Mouse (Mus musculus) stomach, embryonic 15.5 days (tissue): Measurements from ENCODE around the gene Ccn5. TPM values are rescaled to one million over a fixed set of nuclear protein-coding genes. Genes with fewer than 3 reads are reported as not detected.

Experiments used
- ATAC-seq: fragments of 200-750 bp; cut with Nextera tagmentation; 2 replicates; pipeline ENCODE4 v1.8.0; 2017; ENCODE audit warnings: low read depth, moderate number of reproducible peaks, moderate TSS enrichment; ENCODE audit not compliant: insufficient read depth, low FRiP score
- H3K27ac ChIP-seq: fragments of 300-500 bp; sonication (generic); 2 replicates; pipeline ENCODE4 v1.5.1; 2015; ENCODE audit warnings: mild to moderate bottlenecking, inconsistent platforms
- H3K27me3 ChIP-seq: fragments of 300-500 bp; sonication (generic); replicated peaks from 2 replicates; pipeline ENCODE4 v1.6.1; 2015; ENCODE audit warnings: inconsistent platforms
- H3K36me3 ChIP-seq: fragments of 300-500 bp; sonication (generic); 2 replicates; pipeline ENCODE4 v1.6.1; 2015; ENCODE audit warnings: inconsistent platforms
- H3K4me1 ChIP-seq: fragments of 300-500 bp; sonication (generic); 2 replicates; pipeline ENCODE4 v1.6.1; 2015; ENCODE audit warnings: inconsistent platforms
- H3K4me2 ChIP-seq: fragments of 300-500 bp; sonication (generic); 2 replicates; pipeline ENCODE4 v1.6.1; 2015; ENCODE audit warnings: mild to moderate bottlenecking, inconsistent platforms
- H3K4me3 ChIP-seq: fragments of 300-500 bp; sonication (generic); replicated peaks from 2 replicates; pipeline ENCODE4 v1.5.1; 2015; ENCODE audit warnings: inconsistent platforms
- H3K9ac ChIP-seq: fragments of 300-500 bp; sonication (generic); 2 replicates; pipeline ENCODE4 v1.6.1; 2015; ENCODE audit warnings: inconsistent platforms
- H3K9me3 ChIP-seq: fragments of 300-500 bp; sonication (generic); 2 replicates; pipeline ENCODE4 v1.6.1; 2016; ENCODE audit warnings: inconsistent platforms
- WGBS: fragments of 180-500 bp; shearing (Covaris S2); methylation state at CpG from one replicate; pipeline ENCODE4 v1.1.7; 2015; 5-methylcytosine and 5-hydroxymethylcytosine counted together
- polyA plus RNA-seq: library from polyadenylated mRNA; unstranded; fragments of >200 nt; fragmentation: Nextera tagmentation; extraction: Ambion mirVana; gene quantifications from 2 replicates; pipeline ENCODE4 v1.2.1, GENCODE M21; 2015

The Ccn5 gene
- 0.19 TPM in 1 of 2 replicates, not detected in the other for polyA plus RNA-seq

DNA sequence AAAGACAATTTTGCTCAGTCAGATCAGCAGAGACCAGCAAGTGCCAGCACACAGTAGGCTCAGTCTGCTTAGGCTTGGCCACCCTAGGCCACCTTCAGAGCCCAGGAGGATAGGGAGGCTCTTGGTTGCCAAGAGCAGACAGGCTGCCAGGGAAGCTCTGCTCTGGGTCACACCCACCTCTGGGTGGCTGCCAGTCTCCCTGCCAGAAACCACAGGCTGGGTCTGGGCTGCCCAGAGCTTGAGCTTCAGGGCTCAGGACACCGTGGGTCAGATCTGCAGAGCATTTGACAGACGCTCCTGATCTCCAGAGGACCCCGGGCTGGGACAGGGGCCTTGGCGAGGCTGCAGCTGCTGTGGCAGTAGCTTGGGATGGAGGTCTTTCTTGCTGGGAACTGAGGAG lies at the start of gene Ccn5:
Ccn5 (plus strand) TSS at position 255 of the 400 bp plus-strand sequence.
- Histone ChIP-seq H3K4me1 (no peaks in the 10 kb centered on the region), H3K9ac (no peak within 1 kb of the TSS), H3K4me3 (no peak within 1 kb of the TSS), H3K27me3 (no peaks in the 10 kb centered on the region), H3K9me3 (no peaks in the 10 kb centered on the region), H3K36me3 (no peaks in the 10 kb centered on the region), H3K4me2 (no peak within 1 kb of the TSS), H3K27ac (no peak within 1 kb of the TSS)
- 62% methylated on average over 4 of the region's 4 CpGs for WGBS
- no peak for ATAC-seq

DNA sequence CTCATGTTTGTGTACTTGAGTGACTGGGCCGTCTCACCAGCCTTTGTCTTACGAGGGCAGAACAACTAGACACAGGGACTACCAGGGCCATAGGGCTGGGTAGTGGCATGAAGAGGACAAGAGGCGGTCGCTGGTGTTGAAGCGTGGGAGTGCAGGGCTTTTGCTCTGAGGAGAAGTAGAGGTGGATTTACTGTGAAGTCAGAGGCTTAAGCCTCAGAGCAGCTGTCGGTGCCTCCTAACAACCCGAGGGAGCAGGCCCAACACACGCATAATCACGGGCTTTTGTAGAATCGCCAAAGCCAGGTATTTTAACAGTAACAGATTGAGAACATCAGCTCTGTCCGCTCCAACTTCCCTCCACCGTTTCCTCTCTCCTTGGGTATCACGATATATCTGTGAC lies 44.0 kb upstream of the Ccn5 start:
- ATAC-seq, result no peak
- 24% methylated on average over 13 of the region's 13 CpGs for WGBS

DNA sequence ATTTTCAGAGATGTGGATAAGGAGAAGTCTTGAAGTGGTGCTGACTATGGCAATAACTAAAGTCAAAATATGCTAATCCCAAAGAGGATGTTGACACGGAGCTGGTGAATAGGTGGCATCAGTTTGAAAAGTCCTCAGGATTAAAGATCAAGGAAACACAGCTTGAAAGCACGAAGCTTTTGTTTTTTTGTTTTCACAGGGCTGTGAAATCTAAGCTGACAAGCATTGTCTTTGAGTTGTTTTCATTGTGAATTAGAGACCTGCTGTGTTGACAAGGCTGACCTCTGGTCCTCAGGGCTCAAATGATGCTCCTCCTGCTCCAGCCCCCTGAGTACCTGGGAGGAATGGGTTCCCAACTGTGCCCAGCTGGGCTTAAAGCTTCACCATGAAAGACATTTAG lies 43.6 kb upstream of the Ccn5 start:
- ATAC-seq, result no peak
- no peak overlapping the region for H3K9ac ChIP-seq

More for the DNA sequence above, 44.0 kb upstream of the Ccn5 start:
- no peak overlapping the region for H3K27ac ChIP-seq
- H3K4me2 ChIP-seq, result no peak overlapping the region
- no peaks in the 10 kb centered on the region for H3K4me1 ChIP-seq
- no peak overlapping the region for H3K9ac ChIP-seq
- H3K36me3 ChIP-seq, result no peaks in the 10 kb centered on the region
- H3K9me3 ChIP-seq, result no peaks in the 10 kb centered on the region
- no peak overlapping the region for H3K4me3 ChIP-seq
- H3K27me3 ChIP-seq, result 0 out of 2 replicates have a peak, but pooled peaks cover 4% of the 10 kb centered on the region

DNA sequence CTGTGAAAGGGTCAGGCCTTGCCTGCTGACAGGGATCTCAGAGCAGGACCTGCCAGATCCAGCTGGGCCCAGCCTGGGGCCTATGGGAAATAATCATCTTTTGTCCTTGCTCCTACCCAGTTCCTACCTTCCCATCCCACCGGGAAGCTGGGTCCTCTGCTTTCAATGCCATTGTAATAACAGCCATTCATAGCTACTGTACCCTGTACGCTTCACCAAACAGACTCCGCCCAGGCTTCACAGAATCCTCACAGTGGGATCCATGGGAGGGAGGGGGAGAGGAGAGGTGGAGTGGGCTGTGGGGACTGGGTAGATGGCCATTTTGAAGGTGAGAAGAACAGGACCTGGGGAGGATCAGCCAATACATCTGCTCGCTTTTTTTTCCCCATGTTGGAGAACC lies 41.8 kb upstream of the Ccn5 start:
- no peak overlapping the region for H3K9ac ChIP-seq
- H3K4me3 ChIP-seq, result no peak overlapping the region
- H3K27ac ChIP-seq, result no peak overlapping the region
- ATAC-seq, result no peak
- H3K4me1 ChIP-seq, result no peaks in the 10 kb centered on the region
- H3K36me3 ChIP-seq, result no peaks in the 10 kb centered on the region
- H3K27me3 ChIP-seq, result 0 out of 2 replicates have a peak, but pooled peaks cover 4% of the 10 kb centered on the region
- H3K9me3 ChIP-seq, result no peaks in the 10 kb centered on the region
- H3K4me2 ChIP-seq, result no peak overlapping the region
- WGBS, result 74% methylated on average over 4 of the region's 4 CpGs

More for the DNA sequence above, 43.6 kb upstream of the Ccn5 start:
- 14% methylated on average over 2 of the region's 2 CpGs for WGBS
- Histone ChIP-seq H3K36me3 (no peaks in the 10 kb centered on the region), H3K4me1 (no peaks in the 10 kb centered on the region), H3K27ac (no peak overlapping the region), H3K9me3 (no peaks in the 10 kb centered on the region), H3K4me3 (no peak overlapping the region), H3K27me3 (0 out of 2 replicates have a peak, but pooled peaks cover 4% of the 10 kb centered on the region), H3K4me2 (no peak overlapping the region)

DNA sequence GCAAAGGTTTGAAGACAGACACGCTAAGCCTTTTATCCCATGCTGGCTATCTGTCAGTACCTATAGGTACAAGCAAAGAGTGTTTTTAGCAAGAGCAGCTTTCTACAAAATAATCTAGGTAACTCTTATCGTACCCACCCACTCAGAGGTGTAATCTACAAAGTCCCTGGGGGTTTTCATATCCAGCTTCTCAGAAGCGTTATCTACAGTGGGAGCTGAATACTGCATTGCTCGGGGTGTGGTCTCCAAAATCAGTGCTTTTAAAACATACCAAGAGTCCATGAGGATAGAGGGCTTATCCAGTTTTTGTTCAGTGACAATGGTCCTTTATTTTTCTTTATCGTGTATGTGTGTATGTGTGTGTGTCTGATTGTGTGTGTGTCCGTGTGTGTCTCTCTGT lies 37.3 kb upstream of the Ccn5 start:
- Histone ChIP-seq H3K9me3 (no peaks in the 10 kb centered on the region), H3K9ac (no peak overlapping the region), H3K4me1 (no peaks in the 10 kb centered on the region), H3K4me2 (no peak overlapping the region), H3K27me3 (no peaks in the 10 kb centered on the region), H3K27ac (no peak overlapping the region), H3K36me3 (no peaks in the 10 kb centered on the region), H3K4me3 (no peak overlapping the region)
- ATAC-seq, result no peak
- WGBS, result 74% methylated on average over 6 of the region's 6 CpGs

DNA sequence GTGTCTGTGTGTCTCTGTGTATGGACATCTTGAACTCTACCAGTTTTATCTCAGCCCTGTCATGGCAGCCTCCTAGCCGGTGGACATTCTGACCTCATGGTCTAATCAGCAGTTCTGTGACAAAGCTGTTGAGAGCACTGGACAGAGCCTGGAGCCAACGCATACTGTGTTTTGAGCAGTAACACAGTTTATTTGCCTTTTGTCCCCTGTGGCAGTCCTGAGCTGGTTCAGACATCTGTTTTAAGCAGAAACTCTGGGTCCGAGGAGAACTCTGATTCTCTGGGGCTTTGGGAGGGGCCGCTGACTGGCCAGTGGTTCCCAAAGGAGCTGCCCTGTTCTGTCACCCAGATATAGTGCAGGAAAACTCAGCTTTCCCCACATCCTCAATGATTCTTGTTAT lies 36.8 kb upstream of the Ccn5 start:
- no peak for ATAC-seq
- Histone ChIP-seq H3K9me3 (no peaks in the 10 kb centered on the region), H3K9ac (no peak overlapping the region), H3K27me3 (no peaks in the 10 kb centered on the region), H3K36me3 (no peaks in the 10 kb centered on the region), H3K27ac (no peak overlapping the region), H3K4me2 (no peak overlapping the region), H3K4me1 (no peaks in the 10 kb centered on the region), H3K4me3 (no peak overlapping the region)
- WGBS, result 72% methylated on average over 4 of the region's 4 CpGs

DNA sequence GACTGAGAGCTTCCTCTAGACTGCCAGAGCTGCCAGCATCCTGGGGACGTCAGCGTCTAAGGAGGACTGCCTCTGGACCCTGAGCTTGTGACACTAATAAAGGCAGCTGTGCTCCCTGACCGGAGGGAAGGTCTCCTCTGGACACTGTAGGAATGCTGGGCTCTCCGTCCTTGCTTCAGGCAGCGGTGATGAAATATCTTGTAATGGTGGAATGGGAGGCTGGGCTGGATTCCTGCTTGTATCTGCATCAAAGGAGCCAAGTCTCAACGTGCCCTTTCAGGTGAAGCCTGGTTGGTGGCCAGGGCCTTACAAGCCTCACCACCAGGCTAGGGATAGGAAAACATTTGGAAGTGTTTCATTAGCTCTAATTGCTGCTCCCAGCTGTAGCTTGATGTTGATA lies 33.6 kb upstream of the Ccn5 start:
- Histone ChIP-seq H3K27ac (no peak overlapping the region), H3K36me3 (no peaks in the 10 kb centered on the region), H3K4me3 (no peak overlapping the region), H3K9me3 (no peaks in the 10 kb centered on the region), H3K9ac (no peak overlapping the region), H3K4me1 (no peaks in the 10 kb centered on the region), H3K4me2 (no peak overlapping the region), H3K27me3 (no peaks in the 10 kb centered on the region)
- no peak for ATAC-seq
- WGBS, result 79% methylated on average over 6 of the region's 6 CpGs

DNA sequence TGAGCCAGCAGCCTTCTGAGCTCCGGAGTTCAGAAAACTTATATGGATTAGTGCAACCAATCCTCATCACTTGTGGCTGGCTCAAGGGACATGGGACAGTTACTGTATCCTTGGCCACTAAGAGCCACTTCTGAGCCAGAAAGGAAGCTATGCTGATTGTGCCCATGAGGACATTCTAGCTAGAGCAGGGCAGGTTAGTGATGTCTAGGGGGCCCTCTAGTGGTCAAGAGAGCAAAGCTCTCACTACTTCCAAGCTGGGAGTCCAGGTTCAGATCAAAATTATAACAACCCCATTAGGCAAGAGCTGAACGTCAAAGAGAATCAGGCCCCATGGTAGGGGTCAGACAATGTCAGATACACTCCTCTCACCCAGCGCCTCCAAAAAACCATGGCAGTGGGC lies 33.0 kb upstream of the Ccn5 start:
- Histone ChIP-seq H3K9ac (no peak overlapping the region), H3K4me3 (no peak overlapping the region), H3K27ac (no peak overlapping the region), H3K36me3 (no peaks in the 10 kb centered on the region), H3K27me3 (no peaks in the 10 kb centered on the region), H3K4me1 (no peaks in the 10 kb centered on the region), H3K9me3 (no peaks in the 10 kb centered on the region), H3K4me2 (no peak overlapping the region)
- 52% methylated on average over 3 of the region's 3 CpGs for WGBS
- ATAC-seq, result no peak

DNA sequence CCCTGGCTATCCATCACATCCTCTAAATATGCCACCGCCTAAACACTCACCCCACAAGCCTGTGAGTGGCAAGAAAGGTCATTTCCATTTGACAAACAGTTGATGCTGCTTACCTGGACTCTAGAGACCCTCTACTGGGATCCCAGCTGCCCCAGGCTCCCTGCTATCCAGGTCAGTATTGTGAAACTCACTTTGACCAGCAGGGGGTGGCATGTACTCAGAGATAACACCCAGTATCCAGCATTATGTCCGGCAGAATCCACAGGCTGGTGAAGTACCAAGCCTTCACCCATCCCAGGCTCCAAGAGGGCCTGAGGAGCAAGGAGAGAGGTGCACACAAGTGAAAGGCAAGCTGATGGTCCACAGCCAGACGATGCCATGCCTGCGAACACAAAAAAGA lies 32.2 kb upstream of the Ccn5 start:
- WGBS, result 69% methylated on average over 4 of the region's 4 CpGs
- no peak overlapping the region for H3K9ac ChIP-seq
- H3K9me3 ChIP-seq, result no peaks in the 10 kb centered on the region
- no peak overlapping the region for H3K4me3 ChIP-seq
- no peaks in the 10 kb centered on the region for H3K36me3 ChIP-seq
- no peak overlapping the region for H3K4me2 ChIP-seq
- no peak overlapping the region for H3K27ac ChIP-seq
- H3K27me3 ChIP-seq, result no peaks in the 10 kb centered on the region
- no peaks in the 10 kb centered on the region for H3K4me1 ChIP-seq
- ATAC-seq, result no peak

DNA sequence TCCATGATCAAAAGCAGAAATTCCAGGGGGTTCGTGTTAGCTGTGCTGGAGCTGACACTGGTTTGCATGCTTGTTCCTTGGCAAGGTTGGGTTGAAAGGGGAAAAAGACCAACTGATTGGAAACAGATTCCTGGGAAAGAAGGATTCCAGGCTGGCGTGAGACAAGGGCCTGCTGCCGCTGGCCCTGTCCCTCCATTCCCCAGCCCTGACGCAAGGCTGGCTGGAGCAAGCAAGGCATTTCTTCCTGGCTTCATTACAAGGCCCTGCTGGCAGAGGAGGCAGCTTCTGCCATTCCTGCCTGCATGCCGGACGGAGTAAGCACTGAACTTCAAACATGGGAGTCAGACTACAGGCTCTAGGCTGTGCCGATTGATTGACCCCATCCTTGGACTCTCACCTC lies 22.2 kb upstream of the Ccn5 start:
- no peak overlapping the region for H3K4me3 ChIP-seq
- no peak overlapping the region for H3K27ac ChIP-seq
- no peaks in the 10 kb centered on the region for H3K27me3 ChIP-seq
- H3K36me3 ChIP-seq, result no peaks in the 10 kb centered on the region
- H3K4me2 ChIP-seq, result no peak overlapping the region
- H3K9me3 ChIP-seq, result no peaks in the 10 kb centered on the region
- 63% methylated on average over 7 of the region's 7 CpGs for WGBS
- no peak for ATAC-seq
- H3K9ac ChIP-seq, result no peak overlapping the region
- no peaks in the 10 kb centered on the region for H3K4me1 ChIP-seq

DNA sequence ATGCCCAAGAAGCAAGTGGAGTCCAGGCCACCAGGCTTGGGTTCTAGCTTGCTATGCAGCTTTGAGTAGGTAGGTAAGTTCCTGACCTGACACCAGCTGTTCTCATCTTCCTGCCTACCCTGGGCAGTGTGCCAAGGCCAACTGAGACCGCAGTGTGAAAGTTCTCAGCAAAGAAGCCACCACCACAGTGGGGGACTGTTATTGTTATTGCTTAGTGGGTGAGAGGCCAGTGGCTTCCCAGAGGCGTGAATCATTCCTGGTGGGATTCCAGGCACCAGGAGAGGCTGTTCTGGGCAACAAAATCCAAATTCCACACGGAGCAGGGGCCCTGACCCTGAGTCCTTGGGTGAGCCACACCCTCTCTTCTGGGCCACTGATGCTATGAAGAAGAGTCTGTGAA lies 19.8 kb upstream of the Ccn5 start:
- WGBS, result 35% methylated on average over 3 of the region's 3 CpGs
- no peak overlapping the region for H3K27ac ChIP-seq
- no peak overlapping the region for H3K4me2 ChIP-seq
- H3K27me3 ChIP-seq, result 0 out of 2 replicates have a peak, but pooled peaks cover 3% of the 10 kb centered on the region
- no peak for ATAC-seq
- no peaks in the 10 kb centered on the region for H3K4me1 ChIP-seq
- no peaks in the 10 kb centered on the region for H3K36me3 ChIP-seq
- no peak overlapping the region for H3K9ac ChIP-seq
- no peaks in the 10 kb centered on the region for H3K9me3 ChIP-seq
- H3K4me3 ChIP-seq, result no peak overlapping the region

DNA sequence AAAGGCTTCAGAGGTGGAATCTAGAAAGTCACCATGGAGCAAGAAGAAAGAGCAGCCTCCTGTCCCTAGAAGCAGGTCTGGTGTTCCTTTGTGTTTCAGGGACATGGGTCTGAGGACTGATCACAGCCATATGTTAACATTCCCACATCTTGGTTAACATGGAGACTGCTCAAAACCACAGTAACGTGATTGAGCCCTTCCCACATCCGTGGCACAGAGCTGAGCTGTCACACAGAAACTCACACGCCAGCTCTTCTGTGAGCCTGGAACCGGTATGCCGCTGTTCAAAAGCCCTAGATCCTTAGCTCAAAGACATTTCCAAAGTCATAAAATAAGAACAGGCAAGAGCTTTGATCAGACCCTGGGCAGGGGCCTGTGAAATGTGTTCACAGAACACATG lies 19.3 kb upstream of the Ccn5 start:
- Histone ChIP-seq H3K27me3 (0 out of 2 replicates have a peak, but pooled peaks cover 3% of the 10 kb centered on the region), H3K36me3 (no peaks in the 10 kb centered on the region), H3K9me3 (no peaks in the 10 kb centered on the region), H3K4me1 (no peaks in the 10 kb centered on the region), H3K9ac (no peak overlapping the region), H3K27ac (no peak overlapping the region), H3K4me3 (no peak overlapping the region), H3K4me2 (no peak overlapping the region)
- ATAC-seq, result no peak
- 78% methylated on average over 5 of the region's 5 CpGs for WGBS

DNA sequence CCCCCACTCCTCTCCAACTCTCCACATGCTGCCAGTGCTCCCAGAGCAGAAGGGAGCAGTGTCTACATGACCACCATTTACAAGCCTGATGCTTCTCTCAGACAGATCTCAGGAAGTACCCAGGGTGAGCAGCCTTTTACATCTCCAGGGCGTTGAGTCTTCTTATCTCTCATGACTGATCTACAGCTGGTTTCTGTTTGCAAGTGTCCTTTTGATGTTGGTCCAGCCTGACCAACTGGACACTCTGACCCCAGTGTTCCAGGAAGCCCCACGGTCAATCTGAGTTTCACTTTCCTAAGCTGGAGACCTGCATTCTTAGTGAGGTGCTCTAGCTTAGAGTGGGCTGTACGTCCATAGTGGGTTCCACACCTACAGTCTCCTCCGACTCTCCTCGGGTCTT lies 16.8 kb upstream of the Ccn5 start:
- 64% methylated on average over 5 of the region's 5 CpGs for WGBS
- no peak overlapping the region for H3K27ac ChIP-seq
- 0 out of 2 replicates have a peak, but pooled peaks cover 3% of the 10 kb centered on the region for H3K27me3 ChIP-seq
- H3K4me2 ChIP-seq, result no peak overlapping the region
- H3K9ac ChIP-seq, result no peak overlapping the region
- H3K9me3 ChIP-seq, result no peaks in the 10 kb centered on the region
- no peaks in the 10 kb centered on the region for H3K36me3 ChIP-seq
- no peak for ATAC-seq
- H3K4me3 ChIP-seq, result no peak overlapping the region
- no peaks in the 10 kb centered on the region for H3K4me1 ChIP-seq
